Mouse (Mus musculus) midbrain, embryonic 15.5 days (tissue): Measurements from ENCODE around the gene Smim17. TPM values are rescaled to one million over a fixed set of nuclear protein-coding genes. Genes with fewer than 3 reads are reported as not detected.
"Not testable (repeated sequence)": the region's sequence is repeated elsewhere in the genome, so short reads cannot be mapped to it uniquely, and the experiment has no call there.

Experiments used
- ATAC-seq: fragments of 200-750 bp; cut with Nextera tagmentation; replicated peaks from 2 replicates; pipeline ENCODE4 v1.8.0; 2017; ENCODE audit warnings: moderate TSS enrichment
- H3K27ac ChIP-seq: fragments of 300-500 bp; sonication (generic); 2 replicates; pipeline ENCODE4 v1.5.1; 2015; ENCODE audit warnings: mild to moderate bottlenecking, inconsistent platforms
- H3K27me3 ChIP-seq: fragments of 300-500 bp; sonication (generic); replicated peaks from 2 replicates; pipeline ENCODE4 v1.6.1; 2015; ENCODE audit warnings: inconsistent platforms
- H3K36me3 ChIP-seq: fragments of 300-500 bp; sonication (generic); replicated peaks from 2 replicates; pipeline ENCODE4 v1.6.1; 2015; ENCODE audit warnings: inconsistent platforms
- H3K4me1 ChIP-seq: fragments of 300-500 bp; sonication (generic); 2 replicates; pipeline ENCODE4 v1.6.1; 2015; ENCODE audit warnings: inconsistent platforms
- H3K4me2 ChIP-seq: fragments of 300-500 bp; sonication (generic); 2 replicates; pipeline ENCODE4 v1.6.1; 2015; ENCODE audit warnings: inconsistent platforms, mild to moderate bottlenecking, moderate library complexity
- H3K4me3 ChIP-seq: fragments of 300-500 bp; sonication (generic); 2 replicates; pipeline ENCODE4 v1.5.1; 2015; ENCODE audit warnings: mild to moderate bottlenecking, inconsistent platforms
- H3K9ac ChIP-seq: fragments of 300-500 bp; sonication (generic); 2 replicates; pipeline ENCODE4 v1.6.1; 2015; ENCODE audit warnings: mild to moderate bottlenecking, inconsistent platforms
- H3K9me3 ChIP-seq: fragments of 300-500 bp; sonication (generic); 2 replicates; pipeline ENCODE4 v1.6.1; 2016; ENCODE audit warnings: inconsistent platforms
- WGBS: fragments of 180-500 bp; shearing (Covaris S2); methylation state at CpG from one replicate; pipeline ENCODE4 v1.1.7; 2015; ENCODE audit warnings: mixed read lengths; 5-methylcytosine and 5-hydroxymethylcytosine counted together
- polyA plus RNA-seq: library from polyadenylated mRNA; unstranded; fragments of >200 nt; fragmentation: Nextera tagmentation; extraction: Ambion mirVana; gene quantifications from 2 replicates; pipeline ENCODE4 v1.2.1, GENCODE M21; 2015

Smim17 gene
- 5.9 and 7.5 TPM in 2 replicates for polyA plus RNA-seq

GRCm38 (mm10) chr7:6397996-6398975 lies at the start of gene Smim17:
Gene Smim17 (plus strand): TSS chr7:6398715.
- no peaks in the 10 kb centered on the region for H3K27me3 ChIP-seq
- H3K36me3 ChIP-seq, result peaks cover 23% of the 10 kb centered on the region; the same call in 1 of the 2 replicates
- ATAC-seq, result peak; percentile 94
- peak within 1 kb of the TSS; percentile 54 for H3K9ac ChIP-seq
- peak within 1 kb of the TSS; percentile 42 for H3K27ac ChIP-seq
- 27% methylated on average over 25 of the region's 25 CpGs for WGBS
- peaks cover 13% of the 10 kb centered on the region for H3K4me1 ChIP-seq
- peak within 1 kb of the TSS; percentile 46 for H3K4me3 ChIP-seq
- peak within 1 kb of the TSS; percentile 73 for H3K4me2 ChIP-seq
- no peaks in the 10 kb centered on the region for H3K9me3 ChIP-seq

GRCm38 (mm10) chr7:6358121-6358520 lies 40.4 kb upstream of the Smim17 start:
- no peaks in the 10 kb centered on the region for H3K27me3 ChIP-seq
- no peak for ATAC-seq
- no peak overlapping the region for H3K9ac ChIP-seq
- WGBS, result 70% methylated on average over 2 of the region's 2 CpGs
- H3K4me1 ChIP-seq, result peaks cover 7% of the 10 kb centered on the region; the same call in 1 of the 2 replicates
- H3K4me3 ChIP-seq, result no peak overlapping the region
- peaks cover 12% of the 10 kb centered on the region for H3K36me3 ChIP-seq
- H3K9me3 ChIP-seq, result no peaks in the 10 kb centered on the region
- H3K27ac ChIP-seq, result no peak overlapping the region
- no peak overlapping the region for H3K4me2 ChIP-seq

GRCm38 (mm10) chr7:6358937-6359590 lies 39.5 kb upstream of the Smim17 start:
- Histone ChIP-seq H3K9ac (no peak overlapping the region), H3K9me3 (no peaks in the 10 kb centered on the region), H3K36me3 (0 out of 2 replicates have a peak, but pooled peaks cover 2% of the 10 kb centered on the region), H3K4me2 (no peak overlapping the region), H3K27ac (peak overlapping the region; percentile 62), H3K4me1 (peaks cover 13% of the 10 kb centered on the region), H3K27me3 (no peaks in the 10 kb centered on the region), H3K4me3 (no peak overlapping the region)
- 54% methylated on average over 10 of the region's 10 CpGs for WGBS
- ATAC-seq, result no peak

DNA sequence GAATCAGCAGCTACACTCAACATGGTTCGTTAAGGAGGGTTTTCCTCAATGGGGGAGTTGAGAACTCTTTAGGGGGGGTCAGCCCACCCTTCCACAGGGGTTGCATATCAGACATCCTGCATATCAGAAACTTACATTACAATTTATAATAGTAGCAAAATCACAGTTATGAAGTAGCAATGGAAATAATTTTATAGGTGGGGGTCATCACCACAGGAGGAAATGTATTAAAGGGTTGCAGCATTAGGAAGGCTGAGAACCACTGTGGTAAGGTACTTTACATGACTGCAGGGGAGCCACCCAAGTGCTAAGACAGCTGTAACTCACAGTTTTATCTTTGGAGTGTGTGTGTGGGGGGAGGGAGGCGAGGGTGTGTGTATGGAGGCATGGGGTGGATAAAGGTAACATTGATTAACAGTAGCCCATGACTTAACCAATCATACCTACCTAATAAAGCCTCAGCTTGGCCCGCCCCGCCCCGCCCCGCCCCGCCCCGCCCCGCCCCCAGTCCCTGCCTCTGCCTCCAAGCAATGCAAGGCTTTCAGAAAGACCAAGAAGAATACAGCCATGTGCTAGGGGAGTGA lies 37.9 kb upstream of the Smim17 start:
- H3K4me1 ChIP-seq, result peaks cover 21% of the 10 kb centered on the region
- no peaks in the 10 kb centered on the region for H3K27me3 ChIP-seq
- no peaks in the 10 kb centered on the region for H3K9me3 ChIP-seq
- H3K36me3 ChIP-seq, result no peaks in the 10 kb centered on the region
- H3K4me3 ChIP-seq, result no peak overlapping the region
- WGBS, result 19% methylated on average over 9 of the region's 9 CpGs
- H3K27ac ChIP-seq, result no peak overlapping the region
- no peak for ATAC-seq
- no peak overlapping the region for H3K9ac ChIP-seq
- H3K4me2 ChIP-seq, result no peak overlapping the region

DNA sequence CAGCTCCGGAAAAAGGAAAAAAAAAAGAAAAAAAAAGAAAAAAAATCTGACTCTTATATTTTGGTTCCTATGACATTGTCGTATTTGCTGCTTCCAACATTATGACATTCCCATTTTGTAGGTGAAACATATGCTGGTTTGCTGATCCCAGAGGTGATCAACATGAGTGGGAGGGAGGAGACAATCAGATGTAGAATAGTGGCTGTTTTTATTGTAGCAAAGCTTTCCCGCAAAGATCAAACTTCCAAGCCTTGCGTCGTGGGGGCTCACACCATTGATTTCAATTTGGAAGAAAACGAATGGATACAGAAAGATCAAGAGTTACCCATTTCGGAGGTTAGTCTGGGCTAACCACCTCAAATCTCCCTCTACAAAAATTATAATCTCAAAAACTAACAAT lies 36.8 kb upstream of the Smim17 start:
- ATAC-seq, result no peak
- 21% methylated on average over 7 of the region's 7 CpGs for WGBS
- no peaks in the 10 kb centered on the region for H3K9me3 ChIP-seq
- H3K9ac ChIP-seq, result peak overlapping the region; percentile 55
- peak overlapping the region; percentile 65 for H3K4me2 ChIP-seq
- peak overlapping the region; percentile 95 for H3K27ac ChIP-seq
- no peaks in the 10 kb centered on the region for H3K27me3 ChIP-seq
- peak overlapping the region; percentile 60 for H3K4me3 ChIP-seq
- H3K36me3 ChIP-seq, result no peaks in the 10 kb centered on the region
- peaks cover 21% of the 10 kb centered on the region for H3K4me1 ChIP-seq

- Histone ChIP-seq H3K9ac (peak overlapping the region; percentile 55), H3K36me3 (no peaks in the 10 kb centered on the region), H3K9me3 (no peaks in the 10 kb centered on the region), H3K4me3 (peak overlapping the region; percentile 60), H3K4me2 (peak overlapping the region; percentile 65), H3K27ac (peak overlapping the region; percentile 95), H3K4me1 (peaks cover 21% of the 10 kb centered on the region), H3K27me3 (no peaks in the 10 kb centered on the region)
- ATAC-seq, result peak; percentile 94
- WGBS, result under 1% methylated on average over 38 of the region's 38 CpGs
These were observed 36.1 kb upstream of the Smim17 start for GRCm38 (mm10) chr7:6362268-6363046.

- 0% methylated on average over 23 of the region's 23 CpGs for WGBS
These were observed 35.4 kb upstream of the Smim17 start, which contains the start of gene Zfp78 for GRCm38 (mm10) chr7:6363047-6363488. Gene Zfp78 (plus strand): TSS chr7:6363280.

GRCm38 (mm10) chr7:6364761-6365160 lies 33.8 kb upstream of the Smim17 start:
- ATAC-seq, result no peak
- WGBS, result 70% methylated on average over 1 of the region's 1 CpGs

More at GRCm38 (mm10) chr7:6363047-6363488, 35.4 kb upstream of the Smim17 start, which contains the start of gene Zfp78:
- Histone ChIP-seq H3K27me3 (no peaks in the 10 kb centered on the region), H3K4me2 (peak within 1 kb of the TSS; percentile 65), H3K27ac (peak within 1 kb of the TSS; percentile 95), H3K36me3 (no peaks in the 10 kb centered on the region), H3K4me3 (peak within 1 kb of the TSS; percentile 60), H3K9me3 (no peaks in the 10 kb centered on the region), H3K4me1 (peaks cover 21% of the 10 kb centered on the region), H3K9ac (peak within 1 kb of the TSS; percentile 63)
- ATAC-seq, result peak; percentile 87

GRCm38 (mm10) chr7:6367185-6367584 lies 31.3 kb upstream of the Smim17 start:
- Histone ChIP-seq H3K27me3 (no peaks in the 10 kb centered on the region), H3K9me3 (no peaks in the 10 kb centered on the region), H3K27ac (no peak overlapping the region), H3K4me1 (peaks cover 14% of the 10 kb centered on the region), H3K4me2 (no peak overlapping the region), H3K36me3 (no peaks in the 10 kb centered on the region; the same call in 1 of the 2 replicates), H3K9ac (no peak overlapping the region), H3K4me3 (no peak overlapping the region)
- no peak for ATAC-seq
- WGBS, result 92% methylated on average over 5 of the region's 5 CpGs

More at GRCm38 (mm10) chr7:6364761-6365160, 33.8 kb upstream of the Smim17 start:
- Histone ChIP-seq H3K4me2 (peak overlapping the region; percentile 65; the same call in 1 of the 2 replicates), H3K27ac (no peak overlapping the region), H3K4me3 (no peak overlapping the region), H3K4me1 (peaks cover 17% of the 10 kb centered on the region), H3K9me3 (no peaks in the 10 kb centered on the region), H3K36me3 (no peaks in the 10 kb centered on the region), H3K9ac (no peak overlapping the region), H3K27me3 (no peaks in the 10 kb centered on the region)

DNA sequence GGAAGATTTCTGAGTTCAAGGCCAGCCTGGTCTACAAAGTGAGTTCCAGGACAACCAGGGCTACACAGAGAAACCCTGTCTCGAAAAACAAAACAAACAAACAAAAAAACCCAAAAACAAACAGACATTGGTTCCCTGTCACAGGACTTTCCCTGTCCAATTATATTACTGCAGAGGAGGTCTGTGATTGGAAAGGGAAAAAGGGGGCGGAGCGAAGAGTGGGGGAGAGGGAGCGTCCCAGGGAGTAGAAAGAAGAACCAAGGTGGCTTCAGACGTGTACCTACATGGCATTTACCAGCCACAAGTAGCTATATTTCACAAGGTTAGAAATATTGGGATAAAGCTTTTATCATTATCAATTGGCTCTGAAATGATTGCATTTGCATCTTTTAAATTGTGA lies 30.4 kb upstream of the Smim17 start:
- not testable (repeated sequence) for H3K4me3 ChIP-seq, H3K9ac ChIP-seq, H3K36me3 ChIP-seq, H3K9me3 ChIP-seq, ATAC-seq, H3K27me3 ChIP-seq, H3K27ac ChIP-seq, H3K4me2 ChIP-seq
- WGBS, result 84% methylated on average over 5 of the region's 5 CpGs
- peaks cover 14% of the 10 kb centered on the region for H3K4me1 ChIP-seq

DNA sequence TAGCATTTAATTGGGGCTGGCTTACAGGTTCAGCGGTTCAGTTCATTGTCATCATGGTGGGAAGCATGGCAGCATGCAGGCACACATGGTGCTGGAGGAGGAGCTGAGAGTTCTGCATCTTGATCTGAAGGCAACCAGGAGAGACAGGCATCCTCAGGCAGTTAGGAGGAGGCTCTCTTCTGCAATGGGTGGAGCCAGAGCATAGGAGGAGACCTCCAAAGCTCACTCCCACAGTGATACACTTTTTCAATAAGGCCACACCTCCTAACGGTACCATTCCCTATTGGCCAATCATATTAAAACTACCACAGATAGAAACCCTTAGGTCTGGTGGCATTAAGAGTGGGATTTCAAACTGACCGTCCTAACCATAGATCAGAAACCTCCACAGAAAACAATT lies 29.1 kb upstream of the Smim17 start:
- no peak overlapping the region for H3K4me2 ChIP-seq
- 87% methylated on average over 3 of the region's 3 CpGs for WGBS
- no peak overlapping the region for H3K9ac ChIP-seq
- no peak for ATAC-seq
- peaks cover 4% of the 10 kb centered on the region for H3K4me1 ChIP-seq
- H3K9me3 ChIP-seq, result no peaks in the 10 kb centered on the region
- no peak overlapping the region for H3K4me3 ChIP-seq
- H3K36me3 ChIP-seq, result no peaks in the 10 kb centered on the region; the same call in 1 of the 2 replicates
- H3K27me3 ChIP-seq, result no peaks in the 10 kb centered on the region
- no peak overlapping the region for H3K27ac ChIP-seq
